Comparison of ENCODE assay signal across 14 mouse cellular contexts in genomic region chr2:130685426-130685825, GRCm38 (mm10). TPM values are rescaled to one million over a fixed set of nuclear protein-coding genes. Genes with fewer than 3 reads are reported as not detected.
"Had no signal": no experiment of that assay in that cellular context is flagged by ENCODE, and none has a peak within 500 bp of the region (broad histone marks: within the 10 kb centered on the region; RNA-seq: fewer than 3 reads in every experiment).

No protein-coding gene starts in this region.

- H3K27ac ChIP-seq: midbrain, embryonic 13.5 days; midbrain, embryonic 15.5 days; neural tube, embryonic 12.5 days; stomach, embryonic 15.5 days; stomach, postnatal 0 days had no signal

- ATAC-seq: midbrain, embryonic 13.5 days; midbrain, embryonic 15.5 days had no signal

- H3K9ac ChIP-seq: lung, embryonic 14.5 days; midbrain, embryonic 13.5 days; midbrain, embryonic 15.5 days; neural tube, embryonic 12.5 days; stomach, embryonic 15.5 days had no signal

- H3K27me3 ChIP-seq: midbrain, embryonic 13.5 days; midbrain, embryonic 15.5 days; neural tube, embryonic 12.5 days; stomach, embryonic 15.5 days had no signal

- H3K9me3 ChIP-seq: midbrain, embryonic 13.5 days; midbrain, embryonic 15.5 days; neural tube, embryonic 12.5 days; stomach, embryonic 15.5 days had no signal

- H3K4me1 ChIP-seq: midbrain, embryonic 13.5 days; midbrain, embryonic 15.5 days; neural tube, embryonic 12.5 days; stomach, embryonic 15.5 days had no signal

- DNase-seq: lung, adult 18-20 months; lung, embryonic 14.5 days; lung, postnatal 10 days; lung, postnatal 4 days; right cerebral cortex, postnatal 14 days; thymus, adult 2 months; thymus, postnatal 25 days; thymus, postnatal 4 days had no signal

- H3K4me3 ChIP-seq: midbrain, embryonic 13.5 days; midbrain, embryonic 15.5 days; neural tube, embryonic 12.5 days; stomach, embryonic 15.5 days had no signal

RNA-seq across cellular contexts. Expression of gene Slc4a11, which starts 11.9 kb away (rescaled TPM):
- total RNA-seq: monocyte, adult 5-6 weeks had no signal
